ENCODE assay signal across 8 mouse cellular contexts in the genomic region with DNA sequence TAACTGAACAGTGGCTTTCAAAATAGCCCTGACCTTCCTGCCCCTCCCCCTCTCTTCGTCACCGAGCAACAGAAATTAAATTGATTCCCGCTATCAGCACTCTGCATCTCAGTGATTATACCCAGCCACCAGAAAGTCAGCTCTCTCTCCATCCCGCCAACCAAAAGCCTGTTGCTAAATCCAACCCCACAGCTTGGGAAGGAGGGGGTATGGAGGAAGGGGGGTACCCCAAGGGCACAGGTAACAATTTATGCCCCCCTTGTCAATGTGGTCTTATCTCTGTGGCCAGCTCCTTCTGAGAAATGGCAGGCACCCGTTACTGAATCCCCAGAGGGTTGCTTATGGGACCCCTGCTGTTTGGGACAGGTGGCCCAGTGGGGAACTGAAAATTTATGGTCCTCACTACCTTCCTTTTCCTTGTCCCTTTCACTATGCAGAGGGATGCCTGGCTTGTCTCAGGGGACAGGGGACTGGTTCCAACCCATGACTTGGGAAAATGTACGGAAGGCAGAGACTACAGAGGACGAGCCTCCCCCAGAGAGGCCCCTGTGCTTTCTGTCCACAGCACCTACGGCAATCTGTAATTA.
DNase-seq lines count a peak whose midpoint lies in the region; ATAC-seq and TF ChIP-seq lines count a peak whose summit lies in the region.
"Had no signal": no experiment of that assay in that cellular context is flagged by ENCODE, and none has a peak within 500 bp of the region (broad histone marks: within the 10 kb centered on the region; RNA-seq: fewer than 3 reads in every experiment).

No protein-coding gene starts in this region.

- peak overlapping the region; percentile 90 for H3K27ac ChIP-seq in kidney, postnatal 0 days
- H3K27ac ChIP-seq in embryonic facial prominence, embryonic 11.5 days (replicated peaks; ENCODE audit: low read depth, low read length), result peak overlapping the region; percentile 68; the same call in 1 of the 2 replicates
- H3K27ac ChIP-seq in intestine, embryonic 16.5 days (ENCODE audit: low read length), result peak overlapping the region; percentile 96
- H3K27ac ChIP-seq in neural tube, embryonic 15.5 days (replicated peaks), result peak overlapping the region; percentile 43

- H3K36me3 ChIP-seq in kidney, postnatal 0 days (ENCODE audit: insufficient read depth, low read length), result no peaks in the 10 kb centered on the region
- no peaks in the 10 kb centered on the region for H3K36me3 ChIP-seq in embryonic facial prominence, embryonic 11.5 days (replicated peaks; ENCODE audit: control insufficient read depth, insufficient read depth, low read depth, low read length)
- no peaks in the 10 kb centered on the region for H3K36me3 ChIP-seq in intestine, embryonic 16.5 days (ENCODE audit: control insufficient read depth, insufficient read depth, low read length)
- H3K36me3 ChIP-seq in neural tube, embryonic 15.5 days, result no peaks in the 10 kb centered on the region

- H3K9me3 ChIP-seq in kidney, postnatal 0 days (replicated peaks; ENCODE audit: low read length), result no peaks in the 10 kb centered on the region
- H3K9me3 ChIP-seq in embryonic facial prominence, embryonic 11.5 days (replicated peaks; ENCODE audit: control insufficient read depth, low read length), result no peaks in the 10 kb centered on the region
- no peaks in the 10 kb centered on the region for H3K9me3 ChIP-seq in intestine, embryonic 16.5 days (ENCODE audit: control insufficient read depth, low read length)
- no peaks in the 10 kb centered on the region for H3K9me3 ChIP-seq in neural tube, embryonic 15.5 days (replicated peaks)
- H3K9me3 ChIP-seq: megakaryocyte, embryonic 14.5 days had no signal

- no peak overlapping the region for H3K4me2 ChIP-seq in kidney, postnatal 0 days (ENCODE audit: low read length)
- H3K4me2 ChIP-seq in embryonic facial prominence, embryonic 11.5 days (ENCODE audit: low read depth, low read length), result no peak overlapping the region
- H3K4me2 ChIP-seq in intestine, embryonic 16.5 days (ENCODE audit: low read depth, low read length), result peak overlapping the region; percentile 21; the same call in 1 of the 2 replicates
- H3K4me2 ChIP-seq in neural tube, embryonic 15.5 days, result no peak overlapping the region

- no peak overlapping the region; the same call in 1 of the 2 replicates for H3K9ac ChIP-seq in kidney, postnatal 0 days (ENCODE audit: low read depth, low read length)
- no peak overlapping the region for H3K9ac ChIP-seq in embryonic facial prominence, embryonic 11.5 days (replicated peaks; ENCODE audit: low read length)
- peak overlapping the region; percentile 50 for H3K9ac ChIP-seq in intestine, embryonic 16.5 days (ENCODE audit: low read depth, low read length)
- no peak overlapping the region for H3K9ac ChIP-seq in neural tube, embryonic 15.5 days (replicated peaks)

- peaks cover 81% of the 10 kb centered on the region for H3K4me1 ChIP-seq in kidney, postnatal 0 days (replicated peaks; ENCODE audit: insufficient read depth, low read length)
- H3K4me1 ChIP-seq in embryonic facial prominence, embryonic 11.5 days (ENCODE audit: control insufficient read depth, insufficient read depth, low read length), result peaks cover 43% of the 10 kb centered on the region
- H3K4me1 ChIP-seq in intestine, embryonic 16.5 days (ENCODE audit: control insufficient read depth, insufficient read depth, low read length), result peaks cover 79% of the 10 kb centered on the region
- H3K4me1 ChIP-seq in neural tube, embryonic 15.5 days, result peaks cover 89% of the 10 kb centered on the region

- DNase-seq in kidney, postnatal 0 days (ENCODE audit: low spot score), result no peak
- DNase-seq in kidney, postnatal 4 days, result no peak
- peak; percentile 44 for DNase-seq in embryonic facial prominence, embryonic 11.5 days (ENCODE audit: low spot score)
- no peak for DNase-seq in retina, postnatal 1 day

- H3K4me3 ChIP-seq in kidney, postnatal 0 days (replicated peaks; ENCODE audit: low read depth, low read length), result no peak overlapping the region
- no peak overlapping the region for H3K4me3 ChIP-seq in embryonic facial prominence, embryonic 11.5 days (ENCODE audit: low read depth, low read length)
- no peak overlapping the region for H3K4me3 ChIP-seq in intestine, embryonic 16.5 days (ENCODE audit: low read length)
- no peak overlapping the region for H3K4me3 ChIP-seq in neural tube, embryonic 15.5 days (replicated peaks)

- no peak for ATAC-seq in kidney, postnatal 0 days (replicated peaks; ENCODE audit: low FRiP score, low read depth)
- ATAC-seq in embryonic facial prominence, embryonic 11.5 days (replicated peaks; ENCODE audit: insufficient number of reproducible peaks, low FRiP score, low TSS enrichment, low read depth), result no peak
- ATAC-seq in intestine, embryonic 16.5 days, result peak; percentile 16
- no peak for ATAC-seq in neural tube, embryonic 15.5 days (ENCODE audit: low FRiP score)
- ATAC-seq in granulocyte monocyte progenitor cell, adult 5-6 weeks (replicated peaks; ENCODE audit: poor library complexity, severe bottlenecking), result no peak

- WGBS in kidney, postnatal 0 days, result 32% methylated on average over 8 of the region's 8 CpGs
- WGBS in embryonic facial prominence, embryonic 11.5 days, result 35% methylated on average over 8 of the region's 8 CpGs
- WGBS in intestine, embryonic 16.5 days, result 37% methylated on average over 8 of the region's 8 CpGs
- 27% methylated on average over 8 of the region's 8 CpGs for WGBS in neural tube, embryonic 15.5 days

- no peak for TF ChIP-seq CTCF in kidney, postnatal 0 days (IDR thresholded peaks at IDR 0.05; ENCODE audit: low read depth)

- no peaks in the 10 kb centered on the region for H3K27me3 ChIP-seq in kidney, postnatal 0 days (ENCODE audit: insufficient read depth, low read length)
- H3K27me3 ChIP-seq in embryonic facial prominence, embryonic 11.5 days (ENCODE audit: control insufficient read depth, insufficient read depth, low read length), result no peaks in the 10 kb centered on the region
- H3K27me3 ChIP-seq in intestine, embryonic 16.5 days (replicated peaks; ENCODE audit: control insufficient read depth, insufficient read depth, low read length), result no peaks in the 10 kb centered on the region
- no peaks in the 10 kb centered on the region for H3K27me3 ChIP-seq in neural tube, embryonic 15.5 days (replicated peaks)
- H3K27me3 ChIP-seq: megakaryocyte, embryonic 14.5 days had no signal

Comparison
In these comparisons a context has a peak if more than half of its experiments do, and no peak if none do; other contexts are left out.
1. H3K27ac ChIP-seq: peak in every context shown above with its lines; median percentile 96 in intestine, embryonic 16.5 days; 90 in kidney, postnatal 0 days; 68 in embryonic facial prominence, embryonic 11.5 days; 43 in neural tube, embryonic 15.5 days.